Mouse (Mus musculus) neutrophil, adult 65 days (primary cell): ENCODE results near the gene Rem2. TPM values are rescaled to one million over a fixed set of nuclear protein-coding genes. Genes with fewer than 3 reads are reported as not detected.

Source experiments
- total RNA-seq: library from RNA; stranded (reverse); gene quantifications from 2 replicates; pipeline ENCODE4 v1.2.4, GENCODE M21; 2023

Rem2 gene
- 0.25 TPM in 1 of 2 replicates, not detected in the other for total RNA-seq

DNA sequence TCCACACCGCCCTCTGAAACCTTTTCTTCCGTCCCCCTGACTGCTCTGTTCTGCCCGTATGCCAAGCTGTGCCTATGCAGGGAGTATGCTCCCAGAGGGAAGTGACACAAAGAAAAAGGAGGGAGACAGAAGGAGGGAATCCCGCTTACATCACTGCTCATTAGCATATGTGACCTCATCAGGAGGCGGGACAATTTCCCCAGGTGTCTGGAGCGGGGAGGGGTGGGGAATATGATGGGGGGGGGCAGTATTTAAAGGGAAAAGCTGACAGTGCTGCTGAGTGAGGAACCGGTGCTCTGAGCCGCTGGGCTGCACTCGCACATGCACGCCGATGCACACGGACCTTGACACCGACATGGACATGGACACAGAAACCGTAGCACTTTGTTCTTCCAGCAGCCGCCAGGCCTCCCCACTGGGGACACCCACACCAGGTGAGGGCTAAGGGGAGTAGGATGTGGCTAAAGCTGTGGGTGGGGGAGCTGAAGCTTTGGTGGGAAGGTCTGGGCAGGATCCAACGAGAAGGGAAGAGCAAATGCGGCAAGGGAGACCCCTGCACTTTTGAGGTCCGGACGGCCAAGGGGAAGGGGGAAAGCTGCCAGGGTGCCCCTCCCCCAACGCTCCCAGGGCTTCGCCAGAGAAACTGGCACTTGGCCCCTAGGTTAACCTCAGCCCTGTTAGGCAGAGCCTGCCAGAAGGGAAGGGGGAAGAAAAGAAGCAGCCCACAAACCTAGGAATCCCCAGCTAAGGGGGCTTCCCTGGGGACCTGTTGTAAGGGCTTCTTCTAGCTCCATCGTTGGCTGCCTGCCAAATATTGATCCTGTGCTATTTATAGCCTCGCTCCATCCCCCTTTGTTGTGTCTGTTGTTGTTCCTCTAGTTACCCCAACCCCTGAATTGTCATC is at the start of gene Rem2:
Gene Rem2 (plus strand): TSS at position 160 of the 904 bp plus-strand sequence.

DNA sequence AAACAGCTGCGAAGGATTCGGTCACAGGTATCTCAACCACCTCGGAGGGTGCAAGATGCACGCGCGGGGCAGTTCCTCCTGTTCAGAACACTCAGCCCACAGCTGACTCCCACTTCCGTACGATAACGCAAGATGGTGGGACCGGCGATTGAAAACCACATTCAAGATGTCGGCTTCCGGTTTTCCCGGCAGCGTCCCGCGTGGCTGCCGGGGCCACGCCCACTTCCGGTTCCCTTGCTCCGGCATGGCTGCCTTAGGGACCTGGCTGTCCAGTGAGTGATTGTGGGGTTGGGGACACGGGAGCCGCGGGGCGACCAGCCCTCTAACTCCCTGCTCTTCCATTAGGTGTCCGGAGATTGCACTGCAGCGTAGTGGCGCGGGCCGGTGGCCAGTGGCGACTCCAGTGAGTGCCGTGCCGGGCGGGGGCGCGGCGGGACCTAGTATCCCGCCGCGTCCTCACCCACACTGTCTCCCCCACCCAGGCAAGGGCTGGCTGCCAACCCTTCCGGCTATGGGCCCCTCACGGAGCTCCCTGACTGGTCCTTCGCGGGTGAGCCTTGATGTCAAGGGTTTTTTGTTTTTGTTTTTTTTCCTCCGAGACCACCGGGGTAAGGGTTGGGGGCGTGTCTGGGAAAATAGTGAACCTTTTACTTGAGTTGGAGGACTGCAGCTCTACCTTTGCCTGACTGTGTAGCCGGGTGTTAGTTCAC is 49.1 kb upstream of the Rem2 start, which contains the start of gene Mrpl52:
Gene Mrpl52 (plus strand): TSS at position 221 of the 710 bp plus-strand sequence.

DNA sequence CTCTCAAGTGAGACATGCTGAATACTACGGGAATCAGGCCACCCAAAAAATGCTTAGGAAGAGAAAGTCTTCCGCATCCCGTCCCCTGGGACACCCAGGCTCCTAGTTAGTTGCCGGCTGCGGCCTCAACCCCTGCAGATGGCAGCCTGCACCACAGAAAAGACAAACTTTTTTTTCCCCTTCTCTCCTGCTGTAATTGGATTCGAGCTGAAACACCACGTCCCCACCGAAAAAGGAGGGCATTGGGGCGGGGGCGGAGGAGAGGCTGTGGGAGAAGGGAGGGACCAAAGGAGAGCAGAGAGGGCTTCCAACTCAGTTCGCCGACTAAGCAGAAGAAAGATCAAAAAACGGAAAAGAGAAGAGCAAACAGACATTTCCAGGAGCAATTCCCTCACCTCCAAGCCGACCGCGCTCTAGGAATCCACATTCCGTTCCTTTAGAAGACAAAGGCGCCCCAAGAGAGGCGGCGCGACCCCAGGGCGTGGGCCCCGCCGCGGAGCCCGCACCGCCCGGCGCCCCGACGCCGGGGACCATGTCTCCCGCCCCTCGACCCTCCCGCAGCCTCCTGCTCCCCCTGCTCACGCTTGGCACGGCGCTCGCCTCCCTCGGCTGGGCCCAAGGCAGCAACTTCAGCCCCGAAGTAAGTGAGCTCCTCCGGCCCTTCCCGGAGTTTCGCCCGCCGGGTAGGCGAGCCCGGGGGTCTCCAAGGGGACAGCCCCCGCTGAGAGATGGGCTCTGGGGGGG is 44.4 kb upstream of the Rem2 start, which contains the start of gene Mmp14:
Gene Mmp14 (plus strand): TSS at position 279 of the 744 bp plus-strand sequence.

DNA sequence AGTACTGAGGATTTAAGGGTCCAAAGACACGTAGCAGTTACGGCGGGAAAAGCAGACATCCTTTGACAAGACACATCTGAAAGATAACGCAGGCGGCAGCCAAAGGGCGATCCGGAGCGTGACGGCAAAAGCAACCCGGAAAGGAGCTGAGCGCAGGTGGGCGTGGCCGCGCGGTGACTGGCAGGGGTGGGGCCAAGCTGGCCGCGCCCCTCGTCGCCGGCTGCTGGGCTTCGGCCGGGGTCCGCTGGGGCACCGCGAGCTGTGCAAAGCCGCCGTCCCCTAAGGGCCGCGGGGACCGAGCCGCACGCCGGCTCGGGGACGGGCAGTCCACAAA is 12.0 kb upstream of the Rem2 start, which contains the start of gene Lrp10:
Gene Lrp10 (plus strand): TSS at position 179 of the 334 bp plus-strand sequence.

Other genes with a start within 250 kb of the Rem2 start
- 41.8 and 48.6 TPM in 2 replicates for gene Dad1, start 222.0 kb upstream of the Rem2 start, total RNA-seq
- gene Abhd4, start 221.9 kb upstream of the Rem2 start, total RNA-seq = 13.0 and 13.2 TPM in 2 replicates
- not detected in 2 replicates for gene Olfr49, start 191.2 kb upstream of the Rem2 start, total RNA-seq
- 42.0 and 46.1 TPM in 2 replicates for gene Oxa1l, start 115.3 kb upstream of the Rem2 start, total RNA-seq
- gene Slc7a7, start 58.3 kb upstream of the Rem2 start, total RNA-seq = 13.8 and 15.6 TPM in 2 replicates
- gene Mrpl52, start 49.2 kb upstream of the Rem2 start, total RNA-seq = 15.2 and 17.7 TPM in 2 replicates
- 0.47 and 1.4 TPM in 2 replicates for gene Mmp14, start 44.5 kb upstream of the Rem2 start, total RNA-seq
- 106 and 114 TPM in 2 replicates for gene Lrp10, start 12.0 kb upstream of the Rem2 start, total RNA-seq
- gene Prmt5, start 41.4 kb downstream of the Rem2 start, total RNA-seq = 9.2 and 9.3 TPM in 2 replicates
- gene Haus4, start 78.5 kb downstream of the Rem2 start, total RNA-seq = 14.4 and 22.8 TPM in 2 replicates
- gene Ajuba, start 101.5 kb downstream of the Rem2 start, total RNA-seq = 0.25 TPM in 1 of 2 replicates, not detected in the other
- gene 4931414P19Rik, start 129.9 kb downstream of the Rem2 start, total RNA-seq = 1.2 and 4.8 TPM in 2 replicates
- gene Psmb5, start 141.9 kb downstream of the Rem2 start, total RNA-seq = 55.2 and 60.7 TPM in 2 replicates
- gene Psmb11, start 145.3 kb downstream of the Rem2 start, total RNA-seq = not detected in 2 replicates
- not detected in 2 replicates for gene Gm17606, start 164.9 kb downstream of the Rem2 start, total RNA-seq
- 1.7 and 2.3 TPM in 2 replicates for gene Cdh24, start 165.3 kb downstream of the Rem2 start, total RNA-seq
- 29.1 and 34.7 TPM in 2 replicates for gene 1700123O20Rik, start 210.1 kb downstream of the Rem2 start, total RNA-seq
- 250 and 327 TPM in 2 replicates for gene Acin1, start 210.8 kb downstream of the Rem2 start, total RNA-seq
- gene Gm29776, start 222.7 kb downstream of the Rem2 start, total RNA-seq = 0.25 and 0.39 TPM in 2 replicates
- 119 and 152 TPM in 2 replicates for gene Cebpe, start 236.1 kb downstream of the Rem2 start, total RNA-seq